Mouse (Mus musculus) CD4-positive helper T cell, adult 2 months (primary cell): ENCODE measurements around the gene Il7r.

Experiments used
- DNase-seq: peaks from one replicate; pipeline ENCODE4 v3.0.0-alpha.2; 2012; ENCODE audit warnings: low read depth, missing footprints, low spot score

Il7r gene

DNA sequence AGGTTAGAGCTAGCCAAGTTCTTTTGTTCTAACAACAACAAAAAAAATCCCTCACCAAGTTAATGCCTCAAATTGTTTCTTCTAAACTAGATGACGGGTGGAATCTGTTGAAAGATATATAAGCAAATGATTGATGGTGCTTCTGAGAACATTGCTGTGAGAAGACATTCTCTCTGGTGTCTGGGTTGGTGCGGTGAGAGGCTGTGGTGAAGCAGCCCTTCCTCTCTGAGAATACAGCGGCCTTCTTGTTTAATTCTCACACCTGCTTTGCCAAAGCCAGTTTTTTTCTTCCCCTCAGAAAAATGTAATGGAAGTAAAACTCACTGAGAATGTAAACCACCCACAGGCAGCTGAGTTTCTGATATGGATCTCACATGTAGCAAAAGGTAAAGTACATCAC, 57.8 kb downstream of the Il7r start:
- DNase-seq = peak; percentile 41

DNA sequence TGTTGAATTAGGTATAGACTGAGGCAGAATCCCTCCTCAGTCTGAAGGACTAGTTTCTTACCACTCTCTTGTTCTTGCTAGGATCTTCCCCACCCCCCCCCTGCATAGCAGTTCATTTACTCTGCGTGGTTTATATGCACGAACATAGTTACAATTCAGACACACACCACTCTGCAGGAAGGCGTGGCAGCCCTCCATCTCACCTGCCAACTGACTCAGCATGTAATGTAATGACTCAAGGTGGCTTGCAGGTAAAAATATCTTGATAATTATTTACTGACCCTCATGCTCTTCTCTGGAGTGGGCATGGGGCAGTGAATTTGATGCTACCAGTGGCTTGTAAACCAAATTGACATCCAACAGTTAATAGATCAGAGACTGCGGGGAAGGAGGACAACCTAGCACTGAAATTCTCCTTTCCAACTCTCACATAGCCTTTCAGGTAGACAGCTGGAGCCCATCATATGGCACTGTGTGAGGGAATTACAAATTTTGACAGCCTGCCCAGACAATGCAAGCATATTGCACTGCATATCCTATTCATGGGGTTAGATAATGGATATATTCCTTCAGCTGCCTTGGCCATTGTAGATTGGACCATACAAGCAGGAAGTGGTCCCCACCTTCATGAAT, 58.8 kb downstream of the Il7r start:
- no peak for DNase-seq

DNA sequence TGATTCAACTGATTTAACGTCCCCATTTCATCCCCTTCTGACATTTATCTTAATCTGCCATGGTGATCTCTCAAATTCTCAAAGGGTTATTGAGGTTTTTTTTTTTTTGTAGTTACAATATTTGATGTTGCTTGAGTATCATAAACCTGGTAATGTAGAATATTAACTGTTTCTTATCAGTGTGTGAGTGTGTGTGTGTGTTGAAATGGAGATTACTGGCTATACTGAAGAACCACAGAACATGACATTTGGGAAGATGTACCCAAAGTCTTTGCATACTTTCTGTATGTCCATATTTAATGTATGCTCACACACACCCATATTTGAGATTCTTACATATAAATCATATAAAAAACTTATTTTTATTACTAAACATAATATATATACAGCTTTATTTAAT, 65.9 kb downstream of the Il7r start:
- no peak for DNase-seq

DNA sequence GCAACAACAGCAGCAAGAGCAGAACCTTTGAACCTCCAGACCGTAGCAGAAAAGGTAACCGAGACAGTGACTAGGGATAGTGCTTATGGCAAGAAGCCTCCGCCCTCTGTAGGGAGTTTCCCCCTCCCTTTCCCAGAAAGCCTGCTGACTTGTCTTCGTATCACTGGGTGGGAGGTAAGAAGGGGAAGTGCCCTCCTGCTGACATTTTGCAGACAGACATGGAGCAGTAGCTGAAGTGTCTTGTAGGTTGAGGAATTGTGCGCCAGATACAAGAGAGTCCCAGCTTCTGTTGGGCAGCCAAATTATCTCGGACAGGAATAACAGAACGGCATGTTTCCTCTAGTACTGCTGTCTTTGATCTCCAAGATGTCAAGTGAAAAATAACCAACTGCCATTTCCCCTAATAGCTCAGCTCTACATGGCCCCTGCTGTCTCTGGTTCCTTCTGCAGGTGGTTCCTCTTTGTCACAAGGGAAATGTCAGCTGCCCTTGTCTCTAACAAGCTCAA, 66.4 kb downstream of the Il7r start:
- DNase-seq = peak; percentile 41
